Mouse (Mus musculus): ENCODE measurements around the gene Syt1. TPM values are rescaled to one million over a fixed set of nuclear protein-coding genes. Genes with fewer than 3 reads are reported as not detected.

The Syt1 gene
- polyA plus RNA-seq, 1 experiment, result 0.27 TPM

- Histone ChIP-seq H3K4me1 (ENCODE audit: control insufficient read depth, insufficient read depth, low read length) (no peaks in the 10 kb centered on the region), H3K4me3 (ENCODE audit: control insufficient read depth, low read depth, low read length) (no peak overlapping the region), H3K27me3 (ENCODE audit: control insufficient read depth, insufficient read depth, low read length) (no peaks in the 10 kb centered on the region), H3K36me3 (ENCODE audit: control insufficient read depth, insufficient read depth, low read length) (no peaks in the 10 kb centered on the region), H3K27ac (ENCODE audit: control insufficient read depth, insufficient read depth, low read depth, low read length) (no peak overlapping the region)
- TF ChIP-seq POLR2A (IDR thresholded peaks at IDR 0.05; ENCODE audit: control insufficient read depth, low read depth, low read length) (no peak), CTCF (IDR thresholded peaks at IDR 0.05; ENCODE audit: control insufficient read depth, insufficient read depth, insufficient replicate concordance, low read depth, low read length) (no peak)
Observed at GRCm38 (mm10) chr10:108601672-108602412, 408.9 kb downstream of the Syt1 start.

- TF ChIP-seq CTCF (IDR thresholded peaks at IDR 0.05; ENCODE audit: control insufficient read depth, insufficient read depth, insufficient replicate concordance, low read depth, low read length), result no peak
- TF ChIP-seq POLR2A (IDR thresholded peaks at IDR 0.05; ENCODE audit: control insufficient read depth, low read depth, low read length), result no peak
- Histone ChIP-seq H3K4me1 (ENCODE audit: control insufficient read depth, insufficient read depth, low read length) (no peaks in the 10 kb centered on the region), H3K36me3 (ENCODE audit: control insufficient read depth, insufficient read depth, low read length) (no peaks in the 10 kb centered on the region), H3K27me3 (ENCODE audit: control insufficient read depth, insufficient read depth, low read length) (no peaks in the 10 kb centered on the region), H3K4me3 (ENCODE audit: control insufficient read depth, low read depth, low read length) (no peak overlapping the region), H3K27ac (ENCODE audit: control insufficient read depth, insufficient read depth, low read depth, low read length) (no peak overlapping the region)
Observed at GRCm38 (mm10) chr10:108600693-108601092, 410.1 kb downstream of the Syt1 start.

- Histone ChIP-seq H3K27me3 (ENCODE audit: control insufficient read depth, insufficient read depth, low read length) (no peaks in the 10 kb centered on the region), H3K4me1 (ENCODE audit: control insufficient read depth, insufficient read depth, low read length) (no peaks in the 10 kb centered on the region), H3K36me3 (ENCODE audit: control insufficient read depth, insufficient read depth, low read length) (no peaks in the 10 kb centered on the region), H3K27ac (ENCODE audit: control insufficient read depth, insufficient read depth, low read depth, low read length) (no peak overlapping the region), H3K4me3 (ENCODE audit: control insufficient read depth, low read depth, low read length) (no peak overlapping the region)
- TF ChIP-seq POLR2A (IDR thresholded peaks at IDR 0.05; ENCODE audit: control insufficient read depth, low read depth, low read length) (no peak), CTCF (IDR thresholded peaks at IDR 0.05; ENCODE audit: control insufficient read depth, insufficient read depth, insufficient replicate concordance, low read depth, low read length) (0 out of 2 replicates have a peak, but pooled peaks have one; percentile 20)
Observed at GRCm38 (mm10) chr10:108597385-108597784, 413.4 kb downstream of the Syt1 start.

GRCm38 (mm10) chr10:108596162-108596927, 414.4 kb downstream of the Syt1 start:
- Histone ChIP-seq H3K27ac (ENCODE audit: control insufficient read depth, insufficient read depth, low read depth, low read length) (no peak overlapping the region), H3K4me3 (ENCODE audit: control insufficient read depth, low read depth, low read length) (no peak overlapping the region), H3K27me3 (ENCODE audit: control insufficient read depth, insufficient read depth, low read length) (no peaks in the 10 kb centered on the region), H3K36me3 (ENCODE audit: control insufficient read depth, insufficient read depth, low read length) (no peaks in the 10 kb centered on the region), H3K4me1 (ENCODE audit: control insufficient read depth, insufficient read depth, low read length) (no peaks in the 10 kb centered on the region)
- no peak for TF ChIP-seq POLR2A (IDR thresholded peaks at IDR 0.05; ENCODE audit: control insufficient read depth, low read depth, low read length)

GRCm38 (mm10) chr10:108589355-108589754, 421.4 kb downstream of the Syt1 start:
- Histone ChIP-seq H3K36me3 (ENCODE audit: control insufficient read depth, insufficient read depth, low read length) (no peaks in the 10 kb centered on the region), H3K27me3 (ENCODE audit: control insufficient read depth, insufficient read depth, low read length) (no peaks in the 10 kb centered on the region), H3K4me3 (ENCODE audit: control insufficient read depth, low read depth, low read length) (no peak overlapping the region), H3K4me1 (ENCODE audit: control insufficient read depth, insufficient read depth, low read length) (no peaks in the 10 kb centered on the region), H3K27ac (ENCODE audit: control insufficient read depth, insufficient read depth, low read depth, low read length) (no peak overlapping the region)
- TF ChIP-seq CTCF (IDR thresholded peaks at IDR 0.05; ENCODE audit: control insufficient read depth, insufficient read depth, insufficient replicate concordance, low read depth, low read length) (no peak), POLR2A (IDR thresholded peaks at IDR 0.05; ENCODE audit: control insufficient read depth, low read depth, low read length) (no peak)

GRCm38 (mm10) chr10:108588924-108589323, 421.9 kb downstream of the Syt1 start:
- TF ChIP-seq CTCF (IDR thresholded peaks at IDR 0.05; ENCODE audit: control insufficient read depth, insufficient read depth, insufficient replicate concordance, low read depth, low read length) (no peak), POLR2A (IDR thresholded peaks at IDR 0.05; ENCODE audit: control insufficient read depth, low read depth, low read length) (no peak)
- Histone ChIP-seq H3K27ac (ENCODE audit: control insufficient read depth, insufficient read depth, low read depth, low read length) (no peak overlapping the region), H3K4me3 (ENCODE audit: control insufficient read depth, low read depth, low read length) (no peak overlapping the region), H3K4me1 (ENCODE audit: control insufficient read depth, insufficient read depth, low read length) (no peaks in the 10 kb centered on the region), H3K27me3 (ENCODE audit: control insufficient read depth, insufficient read depth, low read length) (no peaks in the 10 kb centered on the region), H3K36me3 (ENCODE audit: control insufficient read depth, insufficient read depth, low read length) (no peaks in the 10 kb centered on the region)

- TF ChIP-seq POLR2A (IDR thresholded peaks at IDR 0.05; ENCODE audit: control insufficient read depth, low read depth, low read length) (no peak), CTCF (IDR thresholded peaks at IDR 0.05; ENCODE audit: control insufficient read depth, insufficient read depth, insufficient replicate concordance, low read depth, low read length) (no peak)
- no peaks in the 10 kb centered on the region for H3K27me3 ChIP-seq (ENCODE audit: control insufficient read depth, insufficient read depth, low read length)
- H3K4me3 ChIP-seq (ENCODE audit: control insufficient read depth, low read depth, low read length), result no peak overlapping the region
- no peaks in the 10 kb centered on the region for H3K4me1 ChIP-seq (ENCODE audit: control insufficient read depth, insufficient read depth, low read length)
- H3K27ac ChIP-seq (ENCODE audit: control insufficient read depth, insufficient read depth, low read depth, low read length), result no peak overlapping the region
- H3K36me3 ChIP-seq (ENCODE audit: control insufficient read depth, insufficient read depth, low read length), result no peaks in the 10 kb centered on the region
Observed at GRCm38 (mm10) chr10:108583694-108584093, 427.1 kb downstream of the Syt1 start.

All from testis, adult 2 months (tissue).